Mouse (Mus musculus) bone marrow, adult 2 months (tissue): Measurements from ENCODE around the gene Aar2. TPM values are rescaled to one million over a fixed set of nuclear protein-coding genes. Genes with fewer than 3 reads are reported as not detected.
"Not testable (repeated sequence)": the region's sequence is repeated elsewhere in the genome, so short reads cannot be mapped to it uniquely, and the experiment has no call there.

ENCODE experiments used
- H3K27ac ChIP-seq: fragments of 200-500 bp; 2 replicates; pipeline ENCODE4 v1.5.1; 2012; ENCODE audit warnings: low read depth, mild to moderate bottlenecking, control low read depth, inconsistent platforms, low read length; ENCODE audit not compliant: control insufficient read depth, poor library complexity, insufficient read depth
- H3K4me1 ChIP-seq: fragments of 200-500 bp; 2 replicates; pipeline ENCODE4 v1.6.1; 2011; ENCODE audit warnings: low read length; ENCODE audit not compliant: control insufficient read depth, insufficient read depth
- H3K4me3 ChIP-seq: fragments of 200-500 bp; replicated peaks from 2 replicates; pipeline ENCODE3; 2011; ENCODE audit warnings: mild to moderate bottlenecking, low read depth, low read length, control low read depth; ENCODE audit not compliant: control insufficient read depth
- CTCF ChIP-seq: fragments of 200-500 bp; IDR thresholded peaks from 2 replicates; pipeline ENCODE4 v1.5.1; 2011; ENCODE audit warnings: low read length, control low read depth; ENCODE audit not compliant: control insufficient read depth, insufficient read depth
- POLR2A ChIP-seq: fragments of 200-500 bp; IDR thresholded peaks from 2 replicates; pipeline ENCODE4 v1.6.1; 2011; ENCODE audit warnings: low read depth, mild to moderate bottlenecking, control low read depth, low read length, borderline replicate concordance; ENCODE audit not compliant: control insufficient read depth
- WGBS: fragments of 180-500 bp; shearing (Covaris S2); methylation state at CpG from one replicate; pipeline ENCODE4 v1.1.7; 2018; 5-methylcytosine and 5-hydroxymethylcytosine counted together
- polyA plus RNA-seq: library from polyadenylated mRNA; stranded (reverse); fragments of >200 nt; gene quantifications from 2 replicates; pipeline ENCODE4 v1.2.4, GENCODE M21; 2011; ENCODE audit warnings: low replicate concordance; ENCODE audit not compliant: missing spikeins, insufficient read depth, insufficient read length

The Aar2 gene
- polyA plus RNA-seq = 9.0 and 15.1 TPM in 2 replicates

DNA sequence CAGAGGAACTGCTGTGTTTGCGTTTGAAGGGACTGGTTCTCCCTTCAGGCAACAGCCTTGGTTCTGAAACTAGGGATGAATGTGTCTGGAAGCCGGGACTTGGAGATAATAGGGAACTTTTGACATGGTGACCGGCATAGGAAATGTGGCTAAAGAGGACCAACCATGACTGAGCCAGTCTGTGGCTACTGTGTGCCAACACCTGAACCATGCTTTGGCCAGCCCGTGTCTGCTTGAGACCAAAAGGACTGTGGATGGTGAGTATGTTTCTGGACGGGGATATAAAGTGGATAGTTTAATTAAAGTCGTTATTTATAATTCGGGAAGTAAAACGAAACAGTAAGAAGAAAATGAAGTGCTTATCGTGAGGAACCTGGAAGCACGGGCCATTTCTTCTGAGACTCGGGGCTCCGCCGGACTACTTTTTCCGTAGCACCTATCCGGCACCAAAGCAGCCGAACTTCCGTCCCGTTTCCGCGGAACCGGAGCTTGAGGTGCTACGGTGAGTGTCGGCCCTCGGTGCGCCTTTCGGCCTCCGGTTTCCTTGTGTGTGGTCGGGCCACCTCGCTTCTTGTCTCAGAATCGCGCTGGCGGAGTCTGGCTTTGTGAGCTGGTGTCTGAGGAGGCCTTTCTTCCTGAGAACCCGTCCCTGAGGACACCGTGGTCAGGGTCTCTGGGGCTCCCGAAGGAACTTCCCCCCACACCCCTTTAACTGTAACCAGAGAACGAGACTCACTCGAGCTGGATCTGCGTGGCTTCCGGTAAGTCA, at the start of gene Aar2:
TSS of gene Aar2 (plus strand) at position 462 of the 769 bp plus-strand sequence.
- H3K27ac ChIP-seq = peak within 1 kb of the TSS; percentile 71
- H3K4me1 ChIP-seq = no peaks in the 10 kb centered on the region; the same call in 1 of the 2 replicates
- 3% methylated on average over 39 of the region's 39 CpGs for WGBS

DNA sequence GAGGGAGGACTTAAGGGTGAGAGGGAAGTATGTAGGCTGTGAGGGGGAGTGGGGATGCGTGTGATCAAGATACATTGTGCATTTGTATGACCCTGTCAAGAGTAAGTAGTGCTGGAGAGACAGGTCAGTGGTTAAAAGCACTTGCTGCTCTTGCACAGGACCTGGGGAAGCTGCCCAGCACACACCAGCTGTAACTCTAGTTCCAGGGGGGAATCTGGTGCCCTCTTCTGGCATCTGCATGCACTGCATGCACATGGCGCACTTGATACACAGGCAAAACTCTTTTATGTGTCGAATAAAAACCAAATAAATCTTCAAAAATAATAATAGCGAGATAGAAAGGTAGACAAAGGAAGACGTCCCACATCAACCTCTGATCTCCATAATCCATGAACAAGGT, 49.5 kb upstream of the Aar2 start:
- Histone ChIP-seq H3K4me1 (no peaks in the 10 kb centered on the region; the same call in 1 of the 2 replicates), H3K27ac (no peak overlapping the region), H3K4me3 (no peak overlapping the region)
- 66% methylated on average over 5 of the region's 5 CpGs for WGBS
- TF ChIP-seq CTCF (peak; percentile 76), POLR2A (no peak)

More for the DNA sequence above, at the start of gene Aar2:
- no peak for TF ChIP-seq CTCF
- peak; percentile 73; the same call in 1 of the 2 replicates for TF ChIP-seq POLR2A
- H3K4me3 ChIP-seq = peak within 1 kb of the TSS; percentile 92

GRCm38 (mm10) chr2:156501025-156501424, 46.4 kb upstream of the Aar2 start:
- Histone ChIP-seq H3K4me3 (no peak overlapping the region), H3K4me1 (no peaks in the 10 kb centered on the region), H3K27ac (no peak overlapping the region)
- 77% methylated on average over 1 of the region's 1 CpGs for WGBS
- TF ChIP-seq CTCF (no peak), POLR2A (no peak)

DNA sequence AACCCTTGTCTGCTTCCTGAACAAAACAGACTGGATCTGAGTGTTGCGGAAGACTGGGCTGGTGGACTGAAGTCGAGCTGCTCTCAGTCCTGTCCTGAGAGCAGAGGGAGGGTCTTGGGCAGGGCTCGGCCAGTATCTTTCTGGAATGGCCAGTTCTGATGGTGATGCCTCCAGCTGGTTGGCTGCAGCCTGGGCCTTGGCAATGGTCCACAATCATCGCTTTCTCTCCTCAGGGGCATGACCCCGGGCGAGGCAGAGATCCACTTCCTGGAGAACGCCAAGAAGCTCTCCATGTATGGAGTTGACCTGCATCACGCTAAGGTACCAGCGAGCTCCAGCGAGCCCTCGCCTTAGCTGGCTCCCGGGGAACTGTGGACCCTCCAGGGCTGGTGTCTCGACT, 41.9 kb upstream of the Aar2 start:
- Histone ChIP-seq H3K4me3 (no peak overlapping the region), H3K27ac (no peak overlapping the region), H3K4me1 (no peaks in the 10 kb centered on the region)
- WGBS = 84% methylated on average over 13 of the region's 13 CpGs
- no peak for TF ChIP-seq CTCF
- TF ChIP-seq POLR2A = no peak

DNA sequence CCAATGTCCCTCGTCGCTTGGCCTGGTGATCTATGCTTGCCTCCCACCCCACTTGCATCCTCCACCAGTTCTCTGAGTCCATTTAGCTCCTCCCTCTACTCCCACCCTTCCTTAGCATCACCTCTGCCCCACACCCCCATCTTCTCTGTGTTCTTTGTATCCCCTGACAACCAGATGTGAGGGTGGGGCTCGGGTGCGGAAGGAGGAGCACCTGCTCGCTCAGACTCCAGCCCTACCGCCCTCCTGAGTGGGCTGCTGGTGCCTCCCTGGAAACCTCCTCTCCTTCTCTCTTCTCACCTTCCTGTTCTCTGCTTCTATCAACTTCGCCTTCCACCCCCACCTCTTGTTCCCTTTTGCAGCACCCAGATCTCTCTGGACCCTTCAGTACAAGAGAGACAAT, 35.4 kb upstream of the Aar2 start:
- Histone ChIP-seq H3K27ac (no peak overlapping the region), H3K4me1 (no peaks in the 10 kb centered on the region), H3K4me3 (no peak overlapping the region)
- TF ChIP-seq POLR2A = no peak
- TF ChIP-seq CTCF = no peak
- 70% methylated on average over 7 of the region's 7 CpGs for WGBS

- TF ChIP-seq POLR2A (no peak), CTCF (no peak)
- 86% methylated on average over 5 of the region's 6 CpGs for WGBS
Measured at GRCm38 (mm10) chr2:156512561-156512960, 34.8 kb upstream of the Aar2 start.

GRCm38 (mm10) chr2:156515102-156515501, 32.3 kb upstream of the Aar2 start:
- Histone ChIP-seq H3K4me3 (no peak overlapping the region), H3K4me1 (no peaks in the 10 kb centered on the region), H3K27ac (no peak overlapping the region)
- no peak for TF ChIP-seq CTCF
- no peak for TF ChIP-seq POLR2A
- 79% methylated on average over 9 of the region's 9 CpGs for WGBS

More at GRCm38 (mm10) chr2:156512561-156512960, 34.8 kb upstream of the Aar2 start:
- no peaks in the 10 kb centered on the region for H3K4me1 ChIP-seq
- no peak overlapping the region for H3K4me3 ChIP-seq
- no peak overlapping the region for H3K27ac ChIP-seq

DNA sequence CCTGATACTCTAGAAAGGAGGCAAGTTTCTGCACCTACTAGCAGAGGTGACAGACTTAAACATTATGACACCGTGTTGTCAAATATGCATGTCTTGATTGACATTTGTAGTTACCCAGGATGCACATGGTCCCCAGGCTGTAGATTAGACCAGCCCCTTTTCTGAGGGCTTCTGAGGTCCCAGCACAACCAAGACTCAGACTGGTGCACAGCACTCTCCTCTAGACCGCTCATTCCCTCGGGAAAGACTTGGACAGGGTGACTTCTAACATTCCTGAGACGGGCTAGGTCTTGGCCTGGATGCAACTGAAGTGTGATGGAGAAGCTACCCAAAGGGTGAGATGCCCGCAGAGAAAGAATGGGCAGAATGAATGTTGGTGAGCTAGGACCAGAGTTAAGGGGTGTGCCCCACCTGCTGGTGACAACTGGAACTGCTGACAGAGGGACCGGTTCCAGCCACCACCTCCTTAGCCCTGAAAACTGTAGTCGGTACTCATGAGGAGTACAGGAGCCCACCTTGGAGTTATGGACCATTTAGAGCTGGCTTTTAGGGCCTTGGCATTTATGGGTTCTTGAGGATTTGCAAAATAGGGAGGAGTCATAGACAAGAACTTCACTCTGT, 31.7 kb upstream of the Aar2 start:
- Histone ChIP-seq H3K4me1 (no peaks in the 10 kb centered on the region), H3K27ac (no peak overlapping the region), H3K4me3 (no peak overlapping the region)
- TF ChIP-seq CTCF (peak; percentile 91), POLR2A (no peak)
- WGBS = 22% methylated on average over 7 of the region's 7 CpGs

GRCm38 (mm10) chr2:156516678-156517077, 30.7 kb upstream of the Aar2 start:
- 63% methylated on average over 2 of the region's 2 CpGs for WGBS
- not testable (repeated sequence) for H3K4me1 ChIP-seq, H3K4me3 ChIP-seq, H3K27ac ChIP-seq
